Mouse (Mus musculus): ENCODE measurements around the gene Prss56. TPM values are rescaled to one million over a fixed set of nuclear protein-coding genes. Genes with fewer than 3 reads are reported as not detected.

The Prss56 gene
- polyA plus RNA-seq, 1 experiment from 2014 or later = not detected

DNA sequence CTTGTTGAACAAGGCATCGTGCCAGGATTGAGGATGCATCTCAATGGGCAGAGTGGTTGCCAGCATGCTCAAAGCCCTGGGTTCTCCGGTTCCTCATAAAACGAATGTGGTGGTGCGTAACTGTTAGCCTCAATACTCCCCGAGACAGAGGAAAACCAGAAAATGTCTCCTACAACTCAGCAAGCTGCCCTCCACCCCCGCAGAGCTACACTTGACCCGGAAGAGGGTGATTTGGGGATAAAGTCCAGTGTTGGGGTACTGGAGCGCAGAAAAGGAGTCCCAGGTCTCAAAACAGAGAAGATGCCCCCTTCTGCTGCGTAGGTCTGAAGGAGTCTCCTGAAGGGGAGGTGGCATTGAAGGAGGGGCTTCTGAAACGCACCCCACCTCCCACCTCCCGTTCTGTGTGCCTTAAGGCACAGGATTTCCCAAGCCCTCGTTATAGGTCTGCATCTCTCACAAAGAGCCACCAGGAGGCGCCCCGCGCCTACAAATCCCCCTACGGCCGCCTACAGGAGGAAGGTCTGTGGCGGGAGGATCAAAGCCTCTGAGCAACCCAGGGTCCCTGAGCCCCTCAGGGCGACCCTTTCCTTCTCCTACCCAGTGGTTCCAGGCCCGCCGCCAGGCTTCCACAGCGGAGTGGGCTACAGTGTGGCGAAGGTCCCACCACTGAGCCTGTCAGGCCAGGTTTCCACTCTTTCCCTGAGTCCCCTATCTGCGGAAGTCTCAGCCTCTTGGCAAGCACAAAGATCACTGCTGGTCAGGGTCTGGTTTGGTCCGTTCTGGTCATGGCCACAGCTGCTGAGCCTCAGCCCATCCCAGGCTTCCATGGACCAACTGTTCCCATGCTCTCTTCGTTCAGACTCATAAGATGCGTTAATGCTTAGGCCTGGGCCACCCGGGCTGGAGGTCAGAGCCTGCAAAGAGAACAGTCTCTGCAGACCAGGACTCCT is 8.8 kb upstream of the Prss56 start:
- peaks cover 27% of the 10 kb centered on the region for H3K4me1 ChIP-seq (ENCODE audit: control insufficient read depth, insufficient read depth, low read length)
- H3K4me3 ChIP-seq (ENCODE audit: low read length) = no peak overlapping the region
- peak; percentile 36 for ATAC-seq (ENCODE audit: low FRiP score, low TSS enrichment)
- H3K36me3 ChIP-seq (ENCODE audit: control insufficient read depth, insufficient read depth, low read length) = no peaks in the 10 kb centered on the region
- H3K9me3 ChIP-seq (ENCODE audit: control insufficient read depth, low read length) = no peaks in the 10 kb centered on the region
- peaks cover 23% of the 10 kb centered on the region for H3K27me3 ChIP-seq (ENCODE audit: control insufficient read depth, insufficient read depth, low read length)
- no peak overlapping the region for H3K27ac ChIP-seq (ENCODE audit: low read depth, low read length)
- H3K4me2 ChIP-seq (replicated peaks; ENCODE audit: low read depth, low read length) = 0 out of 2 replicates have a peak overlapping the region, but pooled peaks have one; percentile 15
- WGBS = 20% methylated on average over 28 of the region's 28 CpGs
- H3K9ac ChIP-seq (ENCODE audit: low read depth, low read length) = no peak overlapping the region

DNA sequence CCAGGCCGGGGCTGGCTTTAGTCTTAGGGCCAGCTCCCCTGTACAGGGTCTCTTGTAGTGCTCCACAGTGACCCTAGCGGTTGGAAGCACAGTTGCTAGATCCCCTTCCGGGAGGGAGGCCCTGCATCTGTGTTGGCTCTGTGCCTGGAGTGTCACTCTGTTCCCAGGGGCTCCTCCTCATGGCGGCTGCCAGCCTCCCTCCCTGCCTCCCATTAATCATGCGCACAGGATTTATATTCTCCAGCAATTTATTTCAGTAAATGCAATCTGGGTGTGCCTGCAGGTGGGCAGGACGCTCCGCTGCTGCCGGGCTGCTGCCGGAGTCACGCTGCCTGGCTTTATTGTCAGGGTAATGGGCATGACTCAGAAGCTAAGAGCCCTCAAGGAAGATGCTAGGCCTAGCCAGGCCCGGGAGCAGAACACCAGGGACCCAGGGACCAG is 7.2 kb upstream of the Prss56 start:
- H3K9ac ChIP-seq (ENCODE audit: low read depth, low read length) = no peak overlapping the region
- no peaks in the 10 kb centered on the region for H3K9me3 ChIP-seq (ENCODE audit: control insufficient read depth, low read length)
- H3K4me2 ChIP-seq (replicated peaks; ENCODE audit: low read depth, low read length) = peak overlapping the region; percentile 13
- WGBS = 4% methylated on average over 11 of the region's 11 CpGs
- H3K27me3 ChIP-seq (ENCODE audit: control insufficient read depth, insufficient read depth, low read length) = peaks cover 8% of the 10 kb centered on the region
- H3K4me1 ChIP-seq (ENCODE audit: control insufficient read depth, insufficient read depth, low read length) = peaks cover 18% of the 10 kb centered on the region
- no peak overlapping the region for H3K4me3 ChIP-seq (ENCODE audit: low read length)
- H3K27ac ChIP-seq (ENCODE audit: low read depth, low read length) = no peak overlapping the region
- ATAC-seq (ENCODE audit: low FRiP score, low TSS enrichment) = peak; percentile 92
- no peaks in the 10 kb centered on the region for H3K36me3 ChIP-seq (ENCODE audit: control insufficient read depth, insufficient read depth, low read length)

DNA sequence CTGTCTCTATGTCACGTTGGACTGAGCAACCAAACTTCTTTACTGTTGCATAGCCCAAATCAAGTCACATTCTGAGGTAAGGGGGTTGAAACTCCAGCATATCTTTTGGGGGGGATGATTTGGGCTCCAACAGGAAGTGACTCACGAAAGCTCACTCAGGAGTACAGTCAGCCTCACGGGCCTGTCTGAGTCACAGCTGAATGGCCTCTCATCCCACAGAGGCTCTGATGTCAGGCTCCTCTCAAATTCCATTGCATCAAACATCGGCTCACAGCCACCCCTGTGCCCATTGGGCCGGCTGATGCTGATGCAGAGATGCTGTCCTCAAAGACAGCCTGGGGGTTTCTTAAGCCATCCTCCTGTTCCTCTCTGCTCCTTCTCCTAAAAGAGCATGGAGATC is 2.2 kb upstream of the Prss56 start:
- no peaks in the 10 kb centered on the region for H3K9me3 ChIP-seq (ENCODE audit: control insufficient read depth, low read length)
- peaks cover 3% of the 10 kb centered on the region; the same call in 1 of the 2 replicates for H3K4me1 ChIP-seq (ENCODE audit: control insufficient read depth, insufficient read depth, low read length)
- no peak overlapping the region for H3K4me3 ChIP-seq (ENCODE audit: low read length)
- peaks cover 39% of the 10 kb centered on the region for H3K27me3 ChIP-seq (ENCODE audit: control insufficient read depth, insufficient read depth, low read length)
- ATAC-seq (ENCODE audit: low FRiP score, low TSS enrichment) = no peak
- WGBS = 31% methylated on average over 5 of the region's 5 CpGs
- H3K27ac ChIP-seq (ENCODE audit: low read depth, low read length) = no peak overlapping the region
- no peaks in the 10 kb centered on the region for H3K36me3 ChIP-seq (ENCODE audit: control insufficient read depth, insufficient read depth, low read length)
- no peak overlapping the region for H3K4me2 ChIP-seq (replicated peaks; ENCODE audit: low read depth, low read length)
- H3K9ac ChIP-seq (ENCODE audit: low read depth, low read length) = no peak overlapping the region

DNA sequence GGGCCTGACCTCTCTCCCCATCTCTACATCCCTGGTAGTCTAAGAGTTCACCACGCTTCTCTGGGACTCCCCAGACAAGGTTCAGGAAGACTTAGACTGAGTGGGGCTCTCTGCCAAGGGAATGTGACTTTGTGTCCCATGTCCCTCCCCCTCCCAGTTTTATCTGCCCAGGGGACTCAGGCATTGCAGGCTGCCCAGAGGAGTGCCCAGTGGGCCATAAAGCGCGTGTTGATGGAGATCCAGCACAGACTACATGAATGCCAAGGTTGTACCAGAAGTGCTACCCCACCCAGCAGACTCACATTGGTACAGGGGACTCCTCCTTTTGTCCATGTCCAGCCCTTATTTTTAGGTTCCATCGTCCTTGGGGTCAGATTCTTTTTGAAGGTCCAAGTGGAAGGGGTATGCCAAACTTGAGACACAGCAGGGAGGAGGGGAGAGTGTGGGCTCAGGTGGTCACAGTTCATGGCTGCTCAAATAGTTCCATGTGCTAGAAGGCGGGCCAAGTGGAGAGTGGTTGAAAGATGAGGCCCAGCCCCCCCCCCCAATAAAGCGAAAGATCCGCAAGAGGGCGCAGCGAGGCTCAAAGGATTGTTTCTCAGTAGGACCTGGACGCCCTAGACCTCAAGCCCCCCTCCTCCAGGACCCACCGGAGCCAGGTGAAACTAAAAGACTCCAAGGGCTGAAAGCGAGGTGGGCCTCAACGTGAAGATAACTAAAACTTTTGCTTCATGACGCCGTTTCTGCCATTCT is 1.1 kb downstream of the Prss56 start:
- ATAC-seq (ENCODE audit: low FRiP score, low TSS enrichment) = no peak
- Histone ChIP-seq H3K4me3 (ENCODE audit: low read length) (no peak overlapping the region), H3K9me3 (ENCODE audit: control insufficient read depth, low read length) (no peaks in the 10 kb centered on the region), H3K36me3 (ENCODE audit: control insufficient read depth, insufficient read depth, low read length) (no peaks in the 10 kb centered on the region), H3K9ac (ENCODE audit: low read depth, low read length) (no peak overlapping the region), H3K27me3 (ENCODE audit: control insufficient read depth, insufficient read depth, low read length) (peaks cover 57% of the 10 kb centered on the region), H3K4me1 (ENCODE audit: control insufficient read depth, insufficient read depth, low read length) (peaks cover 8% of the 10 kb centered on the region; the same call in 1 of the 2 replicates), H3K27ac (ENCODE audit: low read depth, low read length) (no peak overlapping the region), H3K4me2 (replicated peaks; ENCODE audit: low read depth, low read length) (peak overlapping the region; percentile 21; the same call in 1 of the 2 replicates)
- 34% methylated on average over 15 of the region's 15 CpGs for WGBS

DNA sequence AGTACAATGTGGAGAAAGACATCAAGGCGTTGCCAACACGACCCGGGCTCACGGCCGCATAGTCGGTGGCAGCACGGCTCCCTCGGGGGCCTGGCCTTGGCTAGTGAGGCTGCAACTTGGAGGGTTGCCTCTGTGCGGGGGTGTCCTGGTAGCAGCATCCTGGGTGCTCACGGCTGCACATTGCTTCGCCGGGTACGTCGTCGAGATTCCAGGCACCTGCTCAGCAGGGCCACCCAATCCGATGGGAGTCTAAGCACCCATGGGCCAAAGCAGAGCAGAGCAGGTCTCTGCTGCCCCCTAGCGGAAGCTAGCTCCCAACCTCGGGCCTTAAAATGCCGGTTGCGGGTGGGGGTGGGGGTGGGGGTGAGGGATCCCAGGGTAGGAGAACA is 1.6 kb downstream of the Prss56 start:
- peak; percentile 21; the same call in 1 of the 2 replicates for ATAC-seq (ENCODE audit: low FRiP score, low TSS enrichment)
- H3K27me3 ChIP-seq (ENCODE audit: control insufficient read depth, insufficient read depth, low read length) = peaks cover 57% of the 10 kb centered on the region
- peaks cover 8% of the 10 kb centered on the region; the same call in 1 of the 2 replicates for H3K4me1 ChIP-seq (ENCODE audit: control insufficient read depth, insufficient read depth, low read length)
- 14% methylated on average over 20 of the region's 20 CpGs for WGBS
- H3K9ac ChIP-seq (ENCODE audit: low read depth, low read length) = no peak overlapping the region
- H3K27ac ChIP-seq (ENCODE audit: low read depth, low read length) = no peak overlapping the region
- no peaks in the 10 kb centered on the region for H3K36me3 ChIP-seq (ENCODE audit: control insufficient read depth, insufficient read depth, low read length)
- peak overlapping the region; percentile 21; the same call in 1 of the 2 replicates for H3K4me2 ChIP-seq (replicated peaks; ENCODE audit: low read depth, low read length)
- no peak overlapping the region for H3K4me3 ChIP-seq (ENCODE audit: low read length)
- H3K9me3 ChIP-seq (ENCODE audit: control insufficient read depth, low read length) = no peaks in the 10 kb centered on the region

DNA sequence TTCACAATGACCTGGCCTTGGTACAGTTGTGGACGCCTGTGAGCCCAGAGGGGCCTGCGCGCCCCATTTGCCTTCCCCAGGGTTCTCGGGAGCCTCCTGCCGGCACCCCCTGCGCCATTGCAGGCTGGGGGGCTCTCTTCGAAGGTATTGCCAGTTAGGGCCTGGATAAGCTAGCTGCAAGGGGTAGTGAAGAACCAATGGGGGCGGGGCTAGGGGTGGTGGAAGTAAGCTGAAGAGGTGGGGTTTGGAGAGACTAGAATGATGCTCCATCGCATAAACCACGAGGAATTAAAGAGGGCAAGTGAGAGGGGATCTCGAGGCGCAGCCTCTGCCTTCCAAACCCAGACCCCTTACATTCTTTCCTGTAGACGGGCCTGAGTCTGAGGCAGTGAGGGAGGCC is 2.4 kb downstream of the Prss56 start:
- Histone ChIP-seq H3K4me2 (replicated peaks; ENCODE audit: low read depth, low read length) (no peak overlapping the region), H3K4me1 (ENCODE audit: control insufficient read depth, insufficient read depth, low read length) (peaks cover 8% of the 10 kb centered on the region; the same call in 1 of the 2 replicates), H3K27ac (ENCODE audit: low read depth, low read length) (no peak overlapping the region), H3K27me3 (ENCODE audit: control insufficient read depth, insufficient read depth, low read length) (peaks cover 57% of the 10 kb centered on the region), H3K9me3 (ENCODE audit: control insufficient read depth, low read length) (no peaks in the 10 kb centered on the region), H3K36me3 (ENCODE audit: control insufficient read depth, insufficient read depth, low read length) (no peaks in the 10 kb centered on the region), H3K4me3 (ENCODE audit: low read length) (no peak overlapping the region), H3K9ac (ENCODE audit: low read depth, low read length) (no peak overlapping the region)
- WGBS = 15% methylated on average over 13 of the region's 13 CpGs
- no peak for ATAC-seq (ENCODE audit: low FRiP score, low TSS enrichment)

DNA sequence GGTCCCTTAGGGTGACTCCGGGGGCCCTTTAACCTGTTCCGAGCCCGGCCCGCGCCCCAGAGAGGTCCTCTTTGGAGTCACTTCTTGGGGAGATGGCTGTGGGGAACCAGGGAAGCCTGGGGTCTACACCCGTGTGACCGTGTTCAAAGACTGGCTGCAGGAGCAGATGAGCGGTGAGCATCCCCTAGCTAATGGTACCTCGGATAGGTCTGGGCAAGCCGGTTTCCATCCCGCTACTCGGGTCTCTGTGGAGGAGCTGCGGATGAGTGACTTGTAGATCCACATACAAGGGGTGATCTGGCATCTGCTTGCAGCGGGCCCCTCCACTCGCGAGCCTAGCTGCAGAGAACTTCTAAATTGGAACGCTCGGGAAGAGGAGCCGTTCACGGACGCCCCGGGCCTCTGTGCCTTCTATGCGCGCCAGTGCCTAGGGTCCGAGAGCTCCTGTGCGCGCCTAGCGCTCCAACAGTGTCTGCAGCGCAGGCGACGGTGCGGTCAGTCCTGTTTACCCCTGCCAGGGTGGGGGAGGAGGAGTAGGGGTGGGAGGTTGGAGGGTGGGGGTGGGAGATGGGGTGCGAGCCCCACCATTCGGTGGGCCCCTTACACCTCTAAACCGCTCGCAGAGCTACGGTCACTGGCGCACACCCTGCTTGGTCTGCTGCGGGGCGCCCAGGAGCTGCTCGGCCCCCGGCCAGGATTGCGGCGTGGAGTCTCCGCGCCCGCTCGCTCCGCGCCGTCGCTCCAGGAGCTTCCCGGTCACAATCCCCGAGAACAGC is 3.3 kb downstream of the Prss56 start:
- WGBS = 1% methylated on average over 51 of the region's 54 CpGs
- peak overlapping the region; percentile 51 for H3K4me3 ChIP-seq (ENCODE audit: low read length)
- peak overlapping the region; percentile 88 for H3K4me2 ChIP-seq (replicated peaks; ENCODE audit: low read depth, low read length)
- H3K4me1 ChIP-seq (ENCODE audit: control insufficient read depth, insufficient read depth, low read length) = peaks cover 8% of the 10 kb centered on the region; the same call in 1 of the 2 replicates
- ATAC-seq (ENCODE audit: low FRiP score, low TSS enrichment) = peak; percentile 47
- H3K27ac ChIP-seq (ENCODE audit: low read depth, low read length) = no peak overlapping the region
- no peaks in the 10 kb centered on the region for H3K9me3 ChIP-seq (ENCODE audit: control insufficient read depth, low read length)
- H3K27me3 ChIP-seq (ENCODE audit: control insufficient read depth, insufficient read depth, low read length) = peaks cover 50% of the 10 kb centered on the region
- peak overlapping the region; percentile 50; the same call in 1 of the 2 replicates for H3K9ac ChIP-seq (ENCODE audit: low read depth, low read length)
- H3K36me3 ChIP-seq (ENCODE audit: control insufficient read depth, insufficient read depth, low read length) = no peaks in the 10 kb centered on the region

DNA sequence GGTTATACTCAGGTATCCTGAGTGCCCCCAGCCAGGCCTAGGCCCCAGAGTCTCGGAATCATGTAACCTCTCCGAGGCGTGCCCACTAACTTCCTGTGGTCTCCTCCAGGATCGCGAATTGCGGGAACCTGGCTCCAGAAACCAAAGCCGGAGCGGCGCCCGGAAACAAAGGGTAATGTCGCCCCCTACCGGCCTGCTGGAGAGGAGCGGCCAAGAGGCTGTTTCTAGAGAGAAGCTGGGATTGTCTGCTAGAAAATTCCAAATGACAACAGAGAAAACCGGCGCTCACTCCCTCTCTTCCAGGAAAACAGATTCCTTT is 3.9 kb downstream of the Prss56 start:
- under 1% methylated on average over 15 of the region's 15 CpGs for WGBS
- Histone ChIP-seq H3K27me3 (ENCODE audit: control insufficient read depth, insufficient read depth, low read length) (peaks cover 50% of the 10 kb centered on the region), H3K9ac (ENCODE audit: low read depth, low read length) (peak overlapping the region; percentile 50; the same call in 1 of the 2 replicates), H3K4me3 (ENCODE audit: low read length) (peak overlapping the region; percentile 51), H3K4me1 (ENCODE audit: control insufficient read depth, insufficient read depth, low read length) (peaks cover 8% of the 10 kb centered on the region; the same call in 1 of the 2 replicates), H3K36me3 (ENCODE audit: control insufficient read depth, insufficient read depth, low read length) (no peaks in the 10 kb centered on the region), H3K9me3 (ENCODE audit: control insufficient read depth, low read length) (no peaks in the 10 kb centered on the region), H3K27ac (ENCODE audit: low read depth, low read length) (no peak overlapping the region), H3K4me2 (replicated peaks; ENCODE audit: low read depth, low read length) (peak overlapping the region; percentile 88)
- peak; percentile 36 for ATAC-seq (ENCODE audit: low FRiP score, low TSS enrichment)
